Mouse (Mus musculus) ovary, adult 10 weeks (tissue): ENCODE measurements around the gene Aebp2. TPM values are rescaled to one million over a fixed set of nuclear protein-coding genes. Genes with fewer than 3 reads are reported as not detected.

Experiments
- polyA plus RNA-seq: library from polyadenylated mRNA; stranded (reverse); fragments of 350-450 nt; fragmentation: Illumina TruSeq; extraction: RNeasy Lipid Tissue Mini Kit (QIAGEN cat#74804); gene quantifications from one replicate; pipeline ENCODE4 v1.2.3, GENCODE M21; 2014

The Aebp2 gene
- 162 TPM for polyA plus RNA-seq

GRCm38 (mm10) chr6:140622391-140623225, at the start of gene Aebp2:
TSS of gene Aebp2 (plus strand) at chr6:140622663.

Other genes starting within 250 kb of the Aebp2 start
- gene Plekha5, start 198.6 kb upstream of the Aebp2 start, polyA plus RNA-seq, result 40.2 TPM
- gene Gm11077, start 106.6 kb downstream of the Aebp2 start, polyA plus RNA-seq, result not detected